10 mouse cellular contexts compared by ENCODE assay signal in genomic region chr15:86059835-86060380, GRCm38 (mm10). TPM values are rescaled to one million over a fixed set of nuclear protein-coding genes. Genes with fewer than 3 reads are reported as not detected.
A peak's percentile ranks its signal among the peaks of the same experiment; 100 is the strongest.
DNase-seq lines count a peak whose midpoint lies in the region; ATAC-seq and TF ChIP-seq lines count a peak whose summit lies in the region.
"Had no signal": no experiment of that assay in that cellular context is flagged by ENCODE, and none has a peak within 500 bp of the region (broad histone marks: within the 10 kb centered on the region; RNA-seq: fewer than 3 reads in every experiment).

No protein-coding gene starts in this region.

- 58% methylated on average over 7 of the region's 7 CpGs for WGBS in heart, embryonic 12.5 days
- WGBS in embryonic facial prominence, embryonic 13.5 days: 80% methylated on average over 7 of the region's 7 CpGs
- WGBS in hindbrain, postnatal 0 days: 66% methylated on average over 7 of the region's 7 CpGs
- 76% methylated on average over 7 of the region's 7 CpGs for WGBS in midbrain, embryonic 14.5 days

- no peak for TF ChIP-seq CTCF in hindbrain, postnatal 0 days (IDR thresholded peaks at IDR 0.05; ENCODE audit: low read depth)

- no peak for ATAC-seq in heart, embryonic 12.5 days (ENCODE audit: insufficient number of reproducible peaks, low FRiP score)
- ATAC-seq in embryonic facial prominence, embryonic 13.5 days (ENCODE audit: insufficient number of reproducible peaks, insufficient read depth, low FRiP score, low TSS enrichment, low read depth): no peak
- ATAC-seq in hindbrain, postnatal 0 days: no peak
- no peak for ATAC-seq in midbrain, embryonic 14.5 days (ENCODE audit: low FRiP score, low TSS enrichment)

- H3K4me3 ChIP-seq in heart, embryonic 12.5 days: peak overlapping the region; percentile 90
- peak overlapping the region; percentile 83 for H3K4me3 ChIP-seq in embryonic facial prominence, embryonic 13.5 days
- H3K4me3 ChIP-seq in hindbrain, postnatal 0 days (ENCODE audit: low read length): peak overlapping the region; percentile 82
- peak overlapping the region; percentile 86 for H3K4me3 ChIP-seq in midbrain, embryonic 14.5 days (replicated peaks; ENCODE audit: low read depth, low read length)

- H3K36me3 ChIP-seq in heart, embryonic 12.5 days: no peaks in the 10 kb centered on the region
- H3K36me3 ChIP-seq in embryonic facial prominence, embryonic 13.5 days: no peaks in the 10 kb centered on the region
- no peaks in the 10 kb centered on the region for H3K36me3 ChIP-seq in hindbrain, postnatal 0 days (ENCODE audit: insufficient read depth, low read length)
- H3K36me3 ChIP-seq in midbrain, embryonic 14.5 days (ENCODE audit: control insufficient read depth, insufficient read depth, low read length): 0 out of 2 replicates have a peak, but pooled peaks cover 3% of the 10 kb centered on the region

- H3K27ac ChIP-seq in heart, embryonic 12.5 days (ENCODE audit: poor library complexity, severe bottlenecking): no peak overlapping the region
- H3K27ac ChIP-seq in embryonic facial prominence, embryonic 13.5 days: no peak overlapping the region
- no peak overlapping the region; the same call in 1 of the 2 replicates for H3K27ac ChIP-seq in hindbrain, postnatal 0 days
- no peak overlapping the region for H3K27ac ChIP-seq in midbrain, embryonic 14.5 days (replicated peaks; ENCODE audit: low read depth, low read length)
- H3K27ac ChIP-seq: macrophage had no signal

- H3K9ac ChIP-seq in heart, embryonic 12.5 days: peak overlapping the region; percentile 98; the same call in 1 of the 2 replicates
- peak overlapping the region; percentile 92 for H3K9ac ChIP-seq in embryonic facial prominence, embryonic 13.5 days
- peak overlapping the region; percentile 97; the same call in 1 of the 2 replicates for H3K9ac ChIP-seq in hindbrain, postnatal 0 days (replicated peaks; ENCODE audit: low read length)
- peak overlapping the region; percentile 98 for H3K9ac ChIP-seq in midbrain, embryonic 14.5 days (replicated peaks; ENCODE audit: low read length)

- no peaks in the 10 kb centered on the region for H3K9me3 ChIP-seq in heart, embryonic 12.5 days (replicated peaks)
- no peaks in the 10 kb centered on the region for H3K9me3 ChIP-seq in embryonic facial prominence, embryonic 13.5 days
- no peaks in the 10 kb centered on the region for H3K9me3 ChIP-seq in hindbrain, postnatal 0 days (ENCODE audit: low read length)
- H3K9me3 ChIP-seq in midbrain, embryonic 14.5 days (ENCODE audit: control insufficient read depth, low read length): no peaks in the 10 kb centered on the region

- peak overlapping the region; percentile 86 for H3K4me2 ChIP-seq in heart, embryonic 12.5 days
- H3K4me2 ChIP-seq in embryonic facial prominence, embryonic 13.5 days: peak overlapping the region; percentile 84
- H3K4me2 ChIP-seq in hindbrain, postnatal 0 days (ENCODE audit: low read depth, low read length): peak overlapping the region; percentile 93
- H3K4me2 ChIP-seq in midbrain, embryonic 14.5 days (ENCODE audit: low read length): peak overlapping the region; percentile 93

- DNase-seq in heart, adult 9 months (ENCODE audit: low spot score in 2 of 2): no peak
- no peak for DNase-seq in hindbrain, postnatal 0 days (ENCODE audit: low spot score)
- no peak for DNase-seq in midbrain, embryonic 14.5 days
- DNase-seq in right cerebral cortex, adult 2 months (ENCODE audit: low spot score in 2 of 2): no peak
- no peak for DNase-seq in lung, postnatal 14 days
- DNase-seq in ovary, postnatal 36 days (ENCODE audit: low spot score): no peak
- DNase-seq: thymus, postnatal 14 days had no signal

- peaks cover 57% of the 10 kb centered on the region for H3K4me1 ChIP-seq in heart, embryonic 12.5 days (replicated peaks)
- peaks cover 44% of the 10 kb centered on the region for H3K4me1 ChIP-seq in embryonic facial prominence, embryonic 13.5 days
- peaks cover 43% of the 10 kb centered on the region for H3K4me1 ChIP-seq in hindbrain, postnatal 0 days (ENCODE audit: insufficient read depth, low read length)
- H3K4me1 ChIP-seq in midbrain, embryonic 14.5 days (ENCODE audit: control insufficient read depth, insufficient read depth, low read length): peaks cover 39% of the 10 kb centered on the region

- H3K27me3 ChIP-seq in heart, embryonic 12.5 days (replicated peaks): no peaks in the 10 kb centered on the region; the same call in 1 of the 2 replicates
- no peaks in the 10 kb centered on the region for H3K27me3 ChIP-seq in embryonic facial prominence, embryonic 13.5 days
- no peaks in the 10 kb centered on the region for H3K27me3 ChIP-seq in hindbrain, postnatal 0 days (ENCODE audit: insufficient read depth, low read length)
- H3K27me3 ChIP-seq in midbrain, embryonic 14.5 days (ENCODE audit: control insufficient read depth, insufficient read depth, low read length): no peaks in the 10 kb centered on the region

RNA-seq across cellular contexts. Expression of gene Gramd4, which starts 2.4 kb away (rescaled TPM):
- polyA plus RNA-seq in heart, embryonic 12.5 days (2016; fragmentation: Nextera tagmentation; extraction: Ambion mirVana): 14.3 and 14.8 TPM in 2 replicates
- 14.6 and 16.6 TPM in 2 replicates for polyA plus RNA-seq in embryonic facial prominence, embryonic 13.5 days (2015; fragmentation: Nextera tagmentation; extraction: Ambion mirVana)
- total RNA-seq in hindbrain, postnatal 0 days (2014; rRNA removed): 36.2 and 40.9 TPM in 2 replicates
- polyA plus RNA-seq in hindbrain, postnatal 0 days (2015; fragmentation: Nextera tagmentation; extraction: Ambion mirVana): 18.6 and 19.0 TPM in 2 replicates
- 29.5 and 31.0 TPM in 2 replicates for polyA plus RNA-seq in midbrain, embryonic 14.5 days (2014; fragmentation: Nextera tagmentation; extraction: Ambion mirVana)

RNA-seq across cellular contexts. Expression of gene Celsr1, which starts 26.3 kb away (rescaled TPM):
- polyA plus RNA-seq in heart, embryonic 12.5 days (2016; fragmentation: Nextera tagmentation; extraction: Ambion mirVana): 2.0 and 2.3 TPM in 2 replicates
- 2.9 and 3.1 TPM in 2 replicates for polyA plus RNA-seq in embryonic facial prominence, embryonic 13.5 days (2015; fragmentation: Nextera tagmentation; extraction: Ambion mirVana)
- 16.4 and 19.4 TPM in 2 replicates for total RNA-seq in hindbrain, postnatal 0 days (2014; rRNA removed)
- polyA plus RNA-seq in hindbrain, postnatal 0 days (2015; fragmentation: Nextera tagmentation; extraction: Ambion mirVana): 0.98 and 0.99 TPM in 2 replicates
- polyA plus RNA-seq in midbrain, embryonic 14.5 days (2014; fragmentation: Nextera tagmentation; extraction: Ambion mirVana): 2.9 and 3.5 TPM in 2 replicates
- polyA plus RNA-seq: macrophage had no signal
